Mouse (Mus musculus) right cerebral cortex, postnatal 10 days (tissue): ENCODE results near the gene Rxrb.

ENCODE experiments used
- DNase-seq, 2 experiments: peaks; one replicate each; pipeline ENCODE4 v3.0.0; 2021; ENCODE audit warnings: low spot score in 2 of 2

Rxrb gene

DNA sequence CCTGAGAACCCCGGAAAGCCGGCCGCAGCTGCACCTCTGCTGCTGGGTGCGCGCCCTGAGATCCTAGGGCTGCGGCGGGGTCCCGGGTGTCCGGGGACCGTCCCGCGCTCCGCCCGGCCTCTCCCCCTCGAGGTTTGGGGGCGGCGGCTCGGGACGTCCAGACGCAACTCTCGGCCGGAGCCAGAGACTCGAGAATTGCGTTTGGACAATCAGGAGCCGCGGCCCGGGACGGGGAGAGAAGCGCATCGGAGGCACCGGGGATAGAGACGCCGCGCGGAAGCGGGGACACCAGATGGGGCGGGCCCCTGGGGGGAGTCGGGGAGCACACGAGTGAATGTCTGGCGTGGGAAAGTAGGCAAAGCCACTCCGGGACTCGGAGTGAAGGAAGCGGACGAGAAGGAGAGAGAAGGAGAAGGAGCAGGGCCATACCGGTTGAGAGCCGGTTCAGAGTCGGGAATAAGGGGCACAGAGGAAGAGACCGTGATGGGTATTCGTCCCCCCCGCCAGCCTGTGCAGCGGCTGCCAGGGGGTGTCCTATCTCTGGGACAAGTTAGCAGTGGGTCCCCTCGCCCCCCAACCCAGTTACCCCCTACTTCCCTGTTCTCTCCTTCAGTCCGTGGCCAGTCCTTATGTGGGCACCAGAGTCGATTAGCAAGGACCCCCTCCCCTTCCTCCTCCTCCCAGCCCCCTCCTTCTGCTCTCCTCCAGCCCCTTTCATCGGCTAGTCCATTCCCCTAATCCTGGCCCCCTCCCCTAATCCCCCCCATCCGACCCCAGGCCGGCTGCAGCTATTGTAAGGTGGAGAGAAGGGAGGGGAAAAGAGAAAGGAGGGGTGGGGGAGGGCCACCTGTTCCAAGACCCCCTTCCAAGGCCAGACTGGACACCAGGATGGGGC is 6.5 kb upstream of the Rxrb start:
- peak in 1 of 2 experiments; percentile 64 for DNase-seq

DNA sequence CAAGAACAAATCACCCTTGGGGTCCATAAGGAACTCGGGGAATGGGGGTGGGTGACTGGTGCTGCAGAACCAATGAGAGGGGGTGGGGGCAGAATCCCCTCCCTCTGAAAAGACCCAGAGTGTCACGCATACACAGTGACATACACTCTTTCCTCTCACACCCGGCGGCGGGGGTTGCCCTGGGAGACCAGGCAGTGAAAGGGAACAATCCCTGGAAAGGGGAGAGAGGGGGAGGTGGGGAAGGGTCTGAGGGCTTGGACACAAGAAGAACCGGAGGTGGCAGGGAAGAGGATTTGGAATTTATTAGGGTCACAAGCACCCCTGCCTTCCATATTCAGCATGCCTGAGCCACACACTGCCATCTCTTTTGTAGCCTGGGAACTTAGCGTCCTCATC is 5.9 kb upstream of the Rxrb start:
- DNase-seq, result peak; percentile 56 to 61

DNA sequence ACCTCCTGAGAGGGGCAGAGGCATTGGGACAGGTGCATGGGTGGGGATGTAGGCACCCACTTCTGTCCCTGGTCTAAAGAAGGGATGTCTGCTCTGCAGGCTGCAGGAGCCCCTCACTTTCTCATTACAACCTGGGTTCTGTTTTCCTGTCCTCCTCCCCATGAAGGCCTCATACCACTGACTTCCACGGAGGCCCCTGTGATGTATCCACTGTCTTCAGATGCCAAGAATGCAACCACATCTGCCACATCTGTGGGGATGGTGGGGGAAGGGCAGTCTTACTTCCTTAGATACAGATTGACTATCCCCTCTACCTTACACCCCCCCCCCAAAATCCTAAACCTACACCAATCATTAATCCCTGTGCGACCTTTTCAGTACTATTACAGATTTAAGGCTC is 5.4 kb upstream of the Rxrb start:
- peak; percentile 23 to 45 for DNase-seq

DNA sequence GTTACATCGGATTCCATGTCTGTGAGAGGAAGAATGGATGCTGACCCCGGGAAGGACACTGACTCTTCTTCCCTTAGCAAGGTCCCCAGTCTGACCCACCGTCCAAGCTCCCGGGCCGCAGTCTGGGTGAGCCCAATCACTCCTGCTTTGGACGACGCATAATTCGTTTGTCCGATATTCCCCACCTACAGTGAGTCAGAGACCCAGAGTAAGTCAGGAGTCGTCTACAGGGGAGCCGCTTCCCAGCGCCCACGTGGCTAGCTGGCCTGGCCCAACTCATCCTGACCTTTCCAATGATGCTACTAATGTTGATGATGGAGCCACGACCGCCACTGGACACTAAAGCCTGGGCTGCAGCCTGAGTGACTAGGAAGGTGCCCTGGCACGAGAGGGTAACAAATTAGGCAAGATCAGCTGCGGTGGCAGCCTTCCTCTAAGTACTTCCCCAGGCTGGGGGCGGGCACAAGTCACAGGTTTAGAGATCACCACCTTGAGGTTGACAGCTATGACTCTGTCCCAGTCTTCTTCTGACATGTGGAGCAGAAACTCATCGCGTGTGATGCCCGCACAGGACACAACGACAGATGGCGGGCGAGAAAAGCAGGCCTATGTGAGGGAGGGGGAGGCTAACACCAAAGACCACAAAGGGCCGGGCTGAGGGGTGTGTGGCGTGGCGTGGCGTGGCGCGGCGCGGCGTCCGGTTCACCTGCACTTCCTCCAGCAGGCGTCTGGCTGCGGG is 4.5 kb upstream of the Rxrb start:
- DNase-seq, result peak; percentile 45 to 66

DNA sequence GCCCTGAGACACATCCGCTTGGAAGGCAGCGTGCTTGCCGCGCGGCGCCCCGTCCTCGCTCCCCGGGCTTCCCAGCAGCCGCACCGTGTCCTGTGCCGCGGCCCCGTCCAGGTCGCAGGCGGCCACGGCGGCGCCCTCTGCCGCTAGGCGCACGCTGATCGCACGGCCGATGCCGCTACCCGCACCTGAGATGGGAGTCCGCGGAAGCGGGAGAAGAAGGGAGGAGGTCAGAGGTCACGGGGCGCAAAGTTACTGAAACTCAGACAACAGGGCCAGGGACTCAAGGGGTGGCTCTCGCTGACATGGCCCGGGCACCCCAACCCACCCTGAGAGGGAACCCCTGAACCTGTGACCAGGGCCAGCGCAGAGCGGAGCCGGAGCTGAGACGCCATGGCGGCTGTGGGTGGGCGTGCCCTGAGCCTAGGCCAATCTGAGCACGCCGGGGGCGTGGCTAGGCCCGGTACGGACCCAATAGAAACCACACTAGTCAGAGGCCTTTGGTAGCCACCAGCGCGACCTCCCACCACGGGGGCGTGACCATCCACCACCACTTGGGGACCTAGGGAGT is 3.9 kb upstream of the Rxrb start, which contains the start of gene H2-Ke6:
Gene H2-Ke6, minus strand, starts transcription at position 405 of the 568 bp plus-strand sequence.
- peak; percentile 95 to 97 for DNase-seq

DNA sequence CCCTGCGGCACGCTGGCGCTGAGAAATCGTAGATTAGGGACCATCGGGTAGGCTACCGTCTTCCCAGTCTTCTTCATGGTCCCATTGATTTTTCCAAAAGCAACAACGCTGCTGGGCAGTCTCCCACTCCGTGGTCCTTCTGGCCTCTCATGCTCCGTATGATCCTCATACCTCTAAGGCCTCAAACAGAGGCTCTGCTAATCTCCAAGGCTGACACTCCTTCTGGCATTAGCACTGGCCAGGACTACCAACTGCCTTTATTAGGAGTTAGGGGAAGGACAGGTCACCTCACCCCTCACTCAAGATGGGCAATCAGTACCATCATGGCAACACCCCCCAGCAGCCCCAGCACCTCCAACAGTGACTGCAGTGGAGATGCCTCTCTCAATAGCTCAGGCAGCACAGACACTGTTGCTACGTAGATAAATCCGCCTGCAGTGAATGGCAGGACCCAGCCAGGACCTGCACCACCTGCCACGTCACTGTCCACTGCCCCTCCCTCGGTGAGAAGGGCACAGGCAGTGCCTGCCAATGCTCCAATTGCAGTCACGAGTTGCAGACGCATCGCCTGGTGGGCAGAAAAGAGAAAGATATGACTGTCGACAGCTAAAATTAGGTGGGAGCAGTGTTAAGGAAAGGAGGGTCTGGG is 3.0 kb upstream of the Rxrb start:
- peak; percentile 31 to 54 for DNase-seq

DNA sequence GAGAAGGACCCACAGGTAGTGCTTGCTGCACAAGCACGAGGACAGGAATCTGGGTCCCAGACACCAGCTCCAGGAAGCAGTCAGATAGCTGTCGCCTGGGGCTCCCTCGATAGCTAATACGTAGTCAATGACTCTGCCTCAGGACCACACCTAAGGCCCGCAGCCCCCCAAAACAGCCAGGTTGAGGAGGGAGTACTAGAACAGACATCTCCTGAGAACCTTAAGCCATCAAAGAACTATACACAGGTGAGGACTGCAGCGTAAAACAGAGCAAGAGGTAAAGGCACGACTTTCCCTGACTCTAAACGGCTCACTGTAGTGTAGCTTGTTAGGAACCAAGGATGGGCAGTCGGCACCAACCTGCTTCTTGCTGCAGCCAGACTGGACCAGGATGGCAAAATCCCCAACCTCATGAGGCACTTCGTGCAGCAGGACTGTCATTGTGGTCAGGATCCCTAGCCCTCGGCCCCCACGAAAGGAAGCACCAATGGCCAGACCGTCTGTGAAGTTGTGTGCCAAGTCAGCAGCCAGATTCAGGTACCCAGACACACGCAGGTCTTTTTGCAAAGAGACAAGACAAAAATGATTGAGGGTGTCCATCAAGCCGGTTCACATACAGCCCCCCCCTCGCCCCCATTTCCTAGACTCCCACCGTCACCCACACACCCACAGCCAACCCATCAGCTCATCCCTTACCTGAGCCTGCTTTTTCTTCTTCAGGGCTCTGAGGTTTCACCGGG is 2.3 kb upstream of the Rxrb start:
- DNase-seq, result peak; percentile 28 to 42

DNA sequence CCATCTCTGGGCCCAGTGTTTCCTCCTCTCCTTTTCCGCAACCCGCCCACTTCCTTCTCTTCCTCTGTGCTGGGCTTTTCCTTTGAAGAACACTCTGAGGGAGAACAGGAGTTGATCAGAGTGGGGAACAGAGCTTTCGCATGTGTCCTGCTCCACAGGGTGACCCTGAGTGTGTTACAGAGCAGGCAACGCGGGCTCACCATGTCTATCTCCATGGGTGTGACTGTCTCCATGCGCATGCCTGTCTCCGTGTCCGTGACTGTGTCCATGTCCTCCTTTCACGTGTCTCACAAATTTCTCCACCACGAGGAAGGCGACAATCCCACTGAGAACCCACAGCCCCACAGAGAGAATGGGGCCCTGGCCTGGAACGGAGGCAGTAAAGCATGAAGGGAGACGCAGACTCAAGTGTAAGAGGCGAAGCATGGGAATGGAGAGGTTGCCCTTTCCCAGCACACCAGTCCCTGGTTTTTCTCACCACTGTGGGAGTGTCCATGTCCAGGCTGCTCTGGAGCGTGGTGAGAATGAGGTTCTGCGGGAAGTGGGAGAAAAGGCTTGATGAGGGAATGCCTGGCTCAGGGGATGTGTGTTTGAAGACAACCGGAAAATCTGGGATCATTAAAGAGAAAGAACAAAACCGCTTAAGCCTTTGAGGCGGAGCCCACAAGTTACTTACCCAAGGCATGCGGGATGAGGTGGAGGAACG is 1.6 kb upstream of the Rxrb start:
- peak; percentile 30 to 42 for DNase-seq

DNA sequence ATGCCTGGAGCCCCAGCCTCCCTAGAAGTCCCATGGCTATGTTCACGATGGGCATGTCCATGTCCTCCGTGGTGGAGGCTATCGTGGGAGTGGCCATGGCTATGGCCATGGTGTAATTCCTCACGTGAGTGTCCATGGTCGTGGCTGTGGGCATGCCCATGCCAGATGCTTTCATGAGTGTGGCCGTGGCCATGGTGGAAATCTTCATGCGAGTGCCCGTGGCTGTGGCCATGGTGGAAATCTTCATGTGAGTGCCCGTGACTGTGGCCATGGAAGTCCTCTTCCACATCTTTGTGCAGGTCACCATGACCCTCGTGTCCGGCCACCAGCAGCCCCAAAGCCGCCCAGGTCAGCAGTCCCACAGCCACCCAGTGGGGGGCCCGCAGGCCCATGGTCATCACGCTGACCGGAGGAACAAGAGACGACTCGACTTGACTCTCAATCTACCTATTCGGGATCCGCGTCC is 718 bp upstream of the Rxrb start:
- peak; percentile 55 to 69 for DNase-seq

DNA sequence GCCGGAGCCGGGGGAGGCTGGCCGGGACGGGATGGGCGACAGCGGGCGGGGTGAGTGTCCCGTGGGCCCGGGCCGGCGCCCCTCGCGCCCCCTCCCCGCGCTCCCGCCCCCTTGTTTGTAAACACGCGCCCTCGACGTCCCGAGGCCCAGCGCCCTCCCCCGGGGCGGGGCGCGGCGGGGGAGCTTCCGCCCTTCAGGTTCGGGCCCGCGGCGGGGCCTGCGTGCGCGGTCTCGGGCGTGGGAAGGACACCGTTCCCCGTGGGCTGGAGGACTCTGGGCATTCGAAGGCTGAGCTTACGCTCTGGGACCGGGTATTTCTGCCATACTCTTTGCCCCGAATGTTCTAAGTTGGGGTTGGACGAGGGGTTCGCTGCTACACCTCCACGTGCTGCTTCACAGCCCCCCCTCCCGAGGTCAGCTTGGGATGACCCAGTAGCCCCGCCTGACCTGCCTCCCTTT is 591 bp downstream of the Rxrb start:
- DNase-seq, result no peak

DNA sequence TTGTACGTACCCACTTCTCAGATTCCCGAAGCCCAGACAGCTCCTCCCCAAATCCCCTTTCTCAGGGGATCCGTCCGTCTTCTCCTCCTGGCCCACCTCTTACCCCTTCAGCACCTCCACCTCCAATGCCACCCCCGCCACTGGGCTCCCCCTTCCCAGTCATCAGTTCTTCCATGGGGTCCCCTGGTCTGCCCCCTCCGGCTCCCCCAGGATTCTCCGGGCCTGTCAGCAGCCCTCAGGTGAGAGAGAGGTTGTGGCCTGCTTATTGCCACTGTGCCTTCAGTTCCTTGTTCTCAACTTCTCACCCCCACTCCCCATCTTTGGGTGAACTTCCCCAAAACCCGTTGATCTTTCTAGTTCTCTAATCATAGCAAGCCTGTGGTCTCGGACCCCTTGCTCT is 1.2 kb downstream of the Rxrb start:
- peak; percentile 49 to 57 for DNase-seq

DNA sequence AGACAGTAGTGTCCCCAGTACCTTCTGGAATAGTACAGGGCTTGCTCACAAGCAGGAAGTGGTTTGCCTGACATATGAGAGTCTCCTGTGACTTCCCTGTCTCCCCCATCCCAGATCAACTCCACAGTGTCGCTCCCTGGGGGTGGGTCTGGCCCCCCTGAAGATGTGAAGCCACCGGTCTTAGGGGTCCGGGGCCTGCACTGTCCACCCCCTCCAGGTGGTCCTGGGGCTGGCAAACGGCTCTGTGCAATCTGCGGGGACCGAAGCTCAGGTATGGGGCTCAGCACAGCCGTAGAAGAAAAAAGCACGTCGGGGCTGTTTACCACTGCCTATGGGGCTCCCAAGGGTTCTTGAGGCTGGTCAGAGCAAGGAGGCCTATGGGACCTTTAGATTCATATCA is 1.8 kb downstream of the Rxrb start:
- peak; percentile 26 to 48 for DNase-seq

DNA sequence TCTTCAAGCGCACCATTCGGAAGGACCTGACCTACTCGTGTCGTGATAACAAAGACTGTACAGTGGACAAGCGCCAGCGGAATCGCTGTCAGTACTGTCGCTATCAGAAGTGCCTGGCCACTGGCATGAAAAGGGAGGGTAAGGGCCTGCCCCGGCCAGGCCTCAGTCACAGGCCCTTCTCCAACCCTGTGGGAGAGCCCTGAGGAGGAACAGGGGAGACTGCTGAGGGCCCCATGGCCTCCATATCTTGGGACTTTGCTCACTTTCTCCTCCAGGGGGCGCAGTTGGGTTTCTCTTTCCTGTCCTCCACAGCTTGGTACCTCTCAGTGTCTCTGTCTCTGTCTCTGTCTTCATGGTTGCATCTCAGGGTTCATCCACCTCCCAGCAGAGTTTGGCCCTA is 2.5 kb downstream of the Rxrb start:
- DNase-seq, result peak; percentile 60 to 72

DNA sequence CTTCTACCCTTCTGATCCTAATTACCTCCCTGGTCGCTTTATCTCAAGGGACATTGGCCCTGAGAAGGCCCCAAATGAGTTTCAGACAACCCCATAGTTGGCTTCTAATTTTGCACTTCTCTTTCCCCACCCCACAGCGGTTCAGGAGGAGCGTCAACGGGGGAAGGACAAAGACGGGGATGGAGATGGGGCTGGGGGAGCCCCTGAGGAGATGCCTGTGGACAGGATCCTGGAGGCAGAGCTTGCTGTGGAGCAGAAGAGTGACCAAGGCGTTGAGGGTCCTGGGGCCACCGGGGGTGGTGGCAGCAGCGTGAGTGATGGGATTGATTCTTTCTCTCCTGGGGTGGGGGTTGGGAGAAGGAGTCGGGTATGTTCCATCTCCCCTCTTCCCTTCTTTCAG is 3.9 kb downstream of the Rxrb start:
- DNase-seq, result no peak

DNA sequence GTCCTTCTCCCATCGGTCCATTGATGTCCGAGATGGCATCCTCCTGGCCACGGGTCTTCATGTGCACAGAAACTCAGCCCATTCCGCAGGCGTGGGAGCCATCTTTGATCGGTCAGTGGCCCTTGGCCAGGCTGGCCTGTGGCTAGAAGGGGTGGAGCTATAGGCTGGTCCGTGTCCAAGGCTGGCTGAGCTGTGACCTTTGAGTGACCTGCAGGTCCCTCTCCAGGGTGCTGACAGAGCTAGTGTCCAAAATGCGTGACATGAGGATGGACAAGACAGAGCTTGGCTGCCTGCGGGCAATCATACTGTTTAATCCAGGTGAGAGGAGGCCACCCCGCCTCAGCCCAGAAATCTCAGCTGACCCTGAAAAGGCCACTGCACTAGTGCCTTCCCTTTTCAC is 5.0 kb downstream of the Rxrb start:
- peak in 1 of 2 experiments; percentile 42 for DNase-seq

DNA sequence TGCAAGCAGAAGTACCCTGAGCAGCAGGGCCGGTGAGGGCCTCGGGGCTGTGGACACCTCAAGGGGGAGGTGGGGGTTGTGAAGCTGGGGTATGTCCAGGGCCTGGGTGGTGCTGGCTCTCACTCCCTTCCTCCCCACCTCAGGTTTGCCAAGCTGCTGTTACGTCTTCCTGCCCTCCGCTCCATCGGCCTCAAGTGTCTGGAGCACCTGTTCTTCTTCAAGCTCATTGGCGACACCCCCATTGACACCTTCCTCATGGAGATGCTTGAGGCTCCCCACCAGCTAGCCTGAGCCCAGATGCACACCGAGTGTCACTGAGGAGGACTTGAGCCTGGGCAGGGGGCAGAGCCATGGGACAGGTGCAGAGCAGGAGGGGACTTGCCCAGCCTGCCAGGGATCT is 5.6 kb downstream of the Rxrb start:
- peak in 1 of 2 experiments; percentile 39 for DNase-seq

DNA sequence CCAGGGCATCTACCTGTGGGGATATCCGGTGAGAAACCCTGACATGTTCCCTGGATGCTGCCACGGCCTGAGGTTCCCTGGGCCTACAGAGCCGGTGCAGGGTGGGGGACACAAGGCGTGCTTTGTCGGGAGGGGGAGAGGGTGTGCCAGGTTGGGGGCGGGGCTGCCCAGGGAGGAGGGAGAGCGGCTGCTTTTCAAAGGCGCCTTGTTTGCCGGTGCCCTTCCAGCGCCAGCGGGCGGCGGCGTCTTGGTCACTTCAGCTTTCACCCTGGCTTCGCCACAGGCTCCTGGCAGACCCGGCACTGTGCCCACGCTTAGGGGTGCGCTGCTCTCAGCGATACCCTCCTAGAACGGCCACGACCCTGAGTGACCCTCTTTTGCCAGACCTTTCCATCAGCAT is 6.8 kb downstream of the Rxrb start:
- DNase-seq, result peak; percentile 85 to 86

DNA sequence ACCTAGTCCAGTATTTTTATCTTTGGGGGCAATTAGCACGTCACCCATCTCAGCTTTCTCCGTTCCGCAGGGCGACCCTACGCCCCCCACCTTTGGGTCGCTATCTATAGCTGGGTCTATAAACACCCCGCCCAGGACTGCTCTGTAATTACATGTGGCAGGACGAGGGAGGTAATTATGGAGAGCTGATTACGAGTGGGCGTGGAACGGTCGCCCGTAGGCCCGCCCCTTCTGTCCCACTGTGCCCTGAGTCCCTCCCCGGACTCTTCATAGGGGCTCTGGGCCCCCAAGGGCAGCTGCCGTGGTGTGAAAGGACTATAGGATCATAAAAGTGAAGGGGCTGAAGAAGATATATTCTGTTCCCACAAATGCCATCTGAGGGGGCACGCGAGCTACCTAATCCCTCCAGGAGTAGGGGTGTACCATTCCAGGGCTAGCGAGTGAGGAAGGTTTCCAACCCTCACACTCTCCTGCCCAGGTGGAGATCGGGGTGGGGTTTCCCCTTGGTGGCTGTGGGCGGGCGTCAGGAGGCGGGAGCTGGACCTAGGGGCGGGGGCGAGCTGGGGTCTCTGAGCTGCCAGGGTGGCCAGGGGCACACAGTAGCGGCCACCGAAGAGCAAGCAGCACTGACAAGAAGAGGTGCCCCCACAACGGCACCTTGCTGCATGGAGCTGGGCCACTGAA is 7.4 kb downstream of the Rxrb start, which contains the start of gene Col11a2:
Gene Col11a2, plus strand, starts transcription at position 560 of the 684 bp plus-strand sequence.
- DNase-seq, result peak; percentile 45 to 46

DNA sequence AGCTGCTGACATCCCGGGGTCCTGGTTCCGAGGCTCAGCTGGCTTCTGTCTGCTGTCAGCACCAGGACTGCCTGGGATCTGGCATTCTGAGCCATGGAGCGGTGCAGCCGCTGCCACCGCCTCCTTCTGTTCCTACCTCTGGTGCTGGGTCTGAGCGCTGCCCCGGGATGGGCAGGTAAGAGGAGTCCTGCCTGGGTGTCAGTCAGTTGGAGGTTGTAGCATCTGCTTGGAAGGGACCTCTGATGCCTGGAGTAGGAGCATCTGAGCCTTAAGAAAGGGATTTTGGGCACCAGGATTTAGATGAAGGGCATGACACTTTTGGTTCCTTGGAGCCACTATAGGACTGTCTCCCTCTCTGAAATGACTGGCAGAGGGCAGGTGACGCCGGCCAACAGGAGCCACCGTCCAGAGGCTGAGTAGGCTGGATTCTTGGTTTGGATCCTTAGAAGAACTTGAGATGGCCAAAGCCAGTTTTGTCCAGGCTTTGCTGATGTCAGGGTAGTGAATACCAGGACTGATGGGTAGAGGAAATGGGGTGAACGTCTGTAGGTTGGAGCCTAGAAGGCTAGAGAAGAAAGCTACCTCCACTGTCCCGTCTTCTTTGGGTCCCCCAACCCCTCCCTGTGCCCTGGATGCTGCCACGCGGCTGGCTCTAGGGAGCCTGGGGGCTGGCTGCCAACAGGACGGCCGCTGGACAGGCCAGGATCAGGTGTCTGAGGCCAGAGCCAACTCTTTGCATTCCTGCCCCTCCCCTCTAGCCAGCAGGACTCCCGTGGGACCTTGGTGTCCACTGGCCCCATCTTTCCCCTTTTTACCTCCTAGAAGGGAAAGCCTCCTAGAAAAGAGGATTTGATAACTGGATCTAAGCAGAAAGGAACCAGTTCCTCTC is 8.2 kb downstream of the Rxrb start:
- peak; percentile 52 to 63 for DNase-seq
